ENCODE assay signal across 13 mouse cellular contexts in the genomic region with DNA sequence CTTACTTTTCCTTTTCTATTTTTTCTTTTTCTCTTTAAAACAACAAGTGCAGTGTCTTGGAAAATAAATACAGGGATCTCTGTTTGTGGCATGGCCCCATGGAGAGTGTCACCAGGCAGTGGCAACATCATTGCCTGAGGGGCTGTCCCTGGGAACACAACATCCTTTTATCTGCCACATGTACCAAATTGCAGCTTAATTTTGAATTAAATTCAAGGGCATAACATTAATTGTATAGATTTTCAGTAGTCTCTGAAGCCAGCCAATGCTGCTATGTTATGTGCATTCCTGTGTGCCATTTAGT.
DNase-seq lines count a peak whose midpoint lies in the region; ATAC-seq and TF ChIP-seq lines count a peak whose summit lies in the region.
"Had no signal": no experiment of that assay in that cellular context is flagged by ENCODE, and none has a peak within 500 bp of the region (broad histone marks: within the 10 kb centered on the region; RNA-seq: fewer than 3 reads in every experiment).

No protein-coding gene starts in this region.

- H3K27ac ChIP-seq in heart, embryonic 11.5 days (ENCODE audit: low read depth, low read length), result no peak overlapping the region
- H3K27ac ChIP-seq in left cerebral cortex, adult 2 months, result no peak overlapping the region
- H3K27ac ChIP-seq in hindbrain, embryonic 14.5 days, result no peak overlapping the region
- H3K27ac ChIP-seq in midbrain, postnatal 0 days (ENCODE audit: low read depth, low read length), result no peak overlapping the region
- H3K27ac ChIP-seq: liver, embryonic 12.5 days had no signal

- no peaks in the 10 kb centered on the region for H3K4me1 ChIP-seq in heart, embryonic 11.5 days (ENCODE audit: control insufficient read depth, insufficient read depth, low read length)
- H3K4me1 ChIP-seq in hindbrain, embryonic 14.5 days (replicated peaks; ENCODE audit: control insufficient read depth, insufficient read depth, low read length), result peaks cover 6% of the 10 kb centered on the region; the same call in 1 of the 2 replicates
- H3K4me1 ChIP-seq in midbrain, postnatal 0 days (ENCODE audit: insufficient read depth, low read length), result no peaks in the 10 kb centered on the region
- H3K4me1 ChIP-seq: liver, embryonic 12.5 days; megakaryocyte, embryonic 14.5 days had no signal

- peak overlapping the region; percentile 57 for H3K4me2 ChIP-seq in heart, embryonic 11.5 days
- peak overlapping the region; percentile 43 for H3K4me2 ChIP-seq in hindbrain, embryonic 14.5 days (replicated peaks)
- 0 out of 2 replicates have a peak overlapping the region, but pooled peaks have one; percentile 42 for H3K4me2 ChIP-seq in midbrain, postnatal 0 days (ENCODE audit: low read depth, low read length, poor library complexity, severe bottlenecking)
- H3K4me2 ChIP-seq: liver, embryonic 12.5 days had no signal

- no peak for TF ChIP-seq CTCF in left cerebral cortex, adult 2 months (IDR thresholded peaks at IDR 0.05)
- no peak for TF ChIP-seq CTCF in midbrain, postnatal 0 days (IDR thresholded peaks at IDR 0.05)

- H3K36me3 ChIP-seq in heart, embryonic 11.5 days (ENCODE audit: control insufficient read depth, insufficient read depth, low read length), result no peaks in the 10 kb centered on the region
- no peaks in the 10 kb centered on the region for H3K36me3 ChIP-seq in hindbrain, embryonic 14.5 days (replicated peaks; ENCODE audit: control insufficient read depth, insufficient read depth)
- H3K36me3 ChIP-seq in midbrain, postnatal 0 days (ENCODE audit: insufficient read depth, low read length), result 0 out of 2 replicates have a peak, but pooled peaks cover 3% of the 10 kb centered on the region
- H3K36me3 ChIP-seq: heart, embryonic 10.5 days; liver, embryonic 12.5 days had no signal

- no peak overlapping the region for H3K4me3 ChIP-seq in heart, embryonic 11.5 days (ENCODE audit: low read depth, low read length)
- H3K4me3 ChIP-seq in left cerebral cortex, adult 2 months, result peak overlapping the region; percentile 40; the same call in 1 of the 2 replicates
- H3K4me3 ChIP-seq in hindbrain, embryonic 14.5 days (replicated peaks; ENCODE audit: low read length), result no peak overlapping the region
- H3K4me3 ChIP-seq in midbrain, postnatal 0 days (ENCODE audit: low read depth, low read length), result peak overlapping the region; percentile 15; the same call in 1 of the 2 replicates
- H3K4me3 ChIP-seq: liver, embryonic 12.5 days; megakaryocyte, embryonic 14.5 days had no signal

- no peak overlapping the region for H3K9ac ChIP-seq in heart, embryonic 11.5 days (ENCODE audit: low read depth, low read length)
- no peak overlapping the region for H3K9ac ChIP-seq in hindbrain, embryonic 14.5 days
- no peak overlapping the region for H3K9ac ChIP-seq in midbrain, postnatal 0 days (replicated peaks; ENCODE audit: low read length, poor library complexity, severe bottlenecking)
- H3K9ac ChIP-seq: liver, embryonic 12.5 days had no signal

- no peaks in the 10 kb centered on the region for H3K27me3 ChIP-seq in heart, embryonic 11.5 days (ENCODE audit: control insufficient read depth, insufficient read depth, low read length)
- no peaks in the 10 kb centered on the region for H3K27me3 ChIP-seq in hindbrain, embryonic 14.5 days (ENCODE audit: control insufficient read depth, insufficient read depth, low read length)
- H3K27me3 ChIP-seq in midbrain, postnatal 0 days (ENCODE audit: insufficient read depth, low read length), result no peaks in the 10 kb centered on the region
- H3K27me3 ChIP-seq: liver, embryonic 12.5 days; megakaryocyte, embryonic 14.5 days had no signal

- intact Hi-C loops in heart, postnatal 10 days (cut with DNase I), result no loop called here
- intact Hi-C loops in left cerebral cortex, adult 2 months (cut with DNase I), result no loop called here

- no peak for DNase-seq in heart, postnatal 10 days
- no peak for DNase-seq in left cerebral cortex, adult 2 months (ENCODE audit: extremely low spot score in 1 of 2, low spot score in 2 of 2)
- DNase-seq in left cerebral cortex, adult 8-10 months (ENCODE audit: low spot score in 2 of 2), result no peak
- DNase-seq in hindbrain, embryonic 14.5 days (ENCODE audit: low spot score), result no peak
- DNase-seq in midbrain, postnatal 0 days (ENCODE audit: low spot score), result no peak
- DNase-seq in cerebellum, adult 18-20 months, result no peak
- no peak for DNase-seq in natural killer cell, adult 2 months (ENCODE audit: low spot score in 2 of 2)
- DNase-seq: adrenal gland, postnatal 14 days; cerebellum, adult 2 months had no signal

- no peaks in the 10 kb centered on the region for H3K9me3 ChIP-seq in heart, embryonic 11.5 days (replicated peaks; ENCODE audit: control insufficient read depth, low read length)
- no peaks in the 10 kb centered on the region for H3K9me3 ChIP-seq in hindbrain, embryonic 14.5 days (ENCODE audit: control insufficient read depth, low read length)
- no peaks in the 10 kb centered on the region for H3K9me3 ChIP-seq in midbrain, postnatal 0 days (ENCODE audit: low read length)
- H3K9me3 ChIP-seq: heart, embryonic 10.5 days; liver, embryonic 12.5 days; megakaryocyte, embryonic 14.5 days had no signal

- ATAC-seq in heart, embryonic 11.5 days (replicated peaks; ENCODE audit: insufficient number of reproducible peaks, low FRiP score, low TSS enrichment), result no peak
- peak; percentile 22; the same call in 1 of the 2 replicates for ATAC-seq in hindbrain, embryonic 14.5 days (ENCODE audit: low FRiP score)
- no peak for ATAC-seq in midbrain, postnatal 0 days (ENCODE audit: low FRiP score)
- ATAC-seq: liver, embryonic 12.5 days had no signal

Comparison
In these comparisons a context has a peak if more than half of its experiments do, and no peak if none do; other contexts are left out.
1. H3K4me3 ChIP-seq: peak in left cerebral cortex, adult 2 months (single experiment) and midbrain, postnatal 0 days (single experiment); none in heart, embryonic 11.5 days (single experiment) and hindbrain, embryonic 14.5 days (single experiment).
2. Peak in every context shown above with its lines, with median percentiles within 50 percentile points of each other: H3K4me2 ChIP-seq.